Mouse (Mus musculus) layer of hippocampus, adult 18-20 months (tissue): ENCODE measurements at regions not wholly inside any gene's neighbourhood (a gene's known extent, or its start where the extent isn't known, plus 50 kb on each side); places are given as distances from the start of the nearest gene placed in this dataset.

Experiments used
- DNase-seq, 2 experiments: peaks; one replicate each; pipeline ENCODE4 v3.0.0; 2022; ENCODE audit warnings: low spot score in 2 of 2

DNA sequence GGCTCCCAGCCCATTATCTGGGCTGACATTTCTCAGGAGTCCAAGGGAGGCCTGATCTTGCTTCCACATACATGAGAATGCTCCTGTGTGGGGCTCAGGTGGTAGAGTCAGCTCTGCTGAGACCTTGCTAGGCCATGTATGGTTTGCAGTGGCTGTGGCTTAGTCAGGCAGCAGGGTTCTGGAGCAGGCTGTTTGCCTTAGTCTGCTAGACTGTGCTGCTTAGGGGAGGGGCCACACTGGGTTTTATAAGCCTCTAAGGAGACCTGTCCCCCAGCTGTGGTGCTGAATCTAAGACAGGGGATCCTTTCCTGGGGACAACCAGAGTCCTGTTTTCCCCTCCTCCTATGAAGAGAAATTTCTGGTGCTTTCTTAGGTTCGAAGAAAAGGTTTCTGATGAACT, 199.4 kb upstream of the Slc30a5 start:
- no peak for DNase-seq

GRCm38 (mm10) chr13:101026043-101026442, 192.8 kb upstream of the Slc30a5 start:
- no peak for DNase-seq

DNA sequence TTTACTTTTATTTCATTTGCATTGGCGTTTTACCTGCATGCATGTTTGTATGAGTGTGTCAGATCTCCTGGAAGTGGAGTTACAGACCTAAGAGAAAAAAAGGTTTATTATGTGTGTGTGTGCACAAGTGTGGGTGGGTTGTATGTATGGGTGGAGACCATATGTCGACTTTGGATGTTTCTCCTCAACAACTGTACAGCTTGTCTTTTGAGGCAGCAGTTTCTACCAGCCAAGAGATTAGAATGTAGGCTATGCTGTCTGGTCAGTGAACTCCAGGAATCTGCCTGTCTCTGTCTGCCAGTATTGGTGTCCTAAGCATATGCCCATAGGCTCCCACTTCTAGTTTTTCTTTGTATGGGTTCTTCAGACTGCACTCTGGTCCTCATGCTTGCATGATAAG, 192.3 kb upstream of the Slc30a5 start:
- peak in 1 of 2 experiments; percentile 11 for DNase-seq

- DNase-seq, result peak; percentile 22 to 66
Observed at GRCm38 (mm10) chr13:101024971-101025370, 191.7 kb upstream of the Slc30a5 start.

DNA sequence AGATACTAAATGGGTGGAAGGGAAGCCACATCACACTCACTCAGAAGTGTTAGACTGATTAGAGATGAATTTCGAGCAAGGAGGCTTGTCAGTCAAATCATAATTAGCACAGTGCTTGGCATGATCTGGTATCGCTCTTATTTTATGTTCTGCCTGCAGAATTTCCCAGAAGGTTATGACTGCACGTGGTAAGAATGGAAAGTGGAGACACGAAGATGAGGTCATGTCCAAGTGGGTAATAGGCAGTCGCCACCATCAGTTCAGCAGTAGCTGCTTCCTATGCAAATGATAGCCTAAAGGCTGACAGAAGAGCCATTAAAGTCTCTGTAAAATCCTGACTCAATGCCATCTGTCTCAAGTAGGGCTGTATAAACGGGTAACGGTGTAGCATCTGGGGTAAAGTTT, 186.0 kb upstream of the Slc30a5 start:
- DNase-seq, result peak in 1 of 2 experiments; percentile 32

DNA sequence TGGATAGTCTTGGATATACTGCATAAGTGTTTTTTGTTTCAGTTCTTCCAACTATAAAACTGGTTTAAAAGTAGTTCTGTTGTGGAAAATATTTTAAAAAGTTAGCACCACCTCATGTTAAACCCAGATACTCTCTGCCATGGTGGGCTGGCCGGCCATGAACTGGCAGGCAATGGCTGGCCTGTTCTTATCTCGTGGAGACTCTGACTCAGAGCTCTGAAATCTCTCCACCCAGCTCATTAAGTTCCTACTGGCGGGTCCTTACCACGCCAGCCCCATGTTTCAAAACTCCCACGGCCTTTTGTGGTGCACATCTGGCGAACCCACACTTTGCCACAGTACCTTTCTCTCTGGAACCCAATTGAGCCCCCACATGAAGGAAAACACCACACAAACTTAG, 183.8 kb upstream of the Slc30a5 start:
- no peak for DNase-seq

GRCm38 (mm10) chr13:101016181-101016580, 183.0 kb upstream of the Slc30a5 start:
- DNase-seq, result no peak

GRCm38 (mm10) chr13:101015435-101015834, 182.2 kb upstream of the Slc30a5 start:
- DNase-seq, result no peak

- no peak for DNase-seq
Observed at GRCm38 (mm10) chr13:101013604-101014003, 180.4 kb upstream of the Slc30a5 start.

DNA sequence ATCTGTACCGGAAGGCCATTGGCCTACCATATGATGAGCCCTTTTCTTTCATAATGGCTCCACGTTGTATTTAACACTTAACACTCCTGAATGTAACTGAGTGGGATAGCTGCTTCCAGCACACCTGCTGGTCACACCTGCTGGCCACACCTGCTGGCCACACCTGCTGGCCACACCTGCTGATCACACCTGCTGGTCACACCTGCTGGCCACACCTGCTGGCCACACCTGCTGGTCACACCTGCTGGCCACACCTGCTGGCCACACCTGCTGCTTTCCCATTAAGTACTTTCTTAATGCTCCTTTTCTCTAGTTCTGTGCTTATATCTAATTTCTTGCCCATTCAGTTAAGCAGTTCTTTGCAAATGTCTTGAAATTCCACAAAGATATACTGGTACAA, 157.4 kb upstream of the Slc30a5 start:
- DNase-seq, result no peak

DNA sequence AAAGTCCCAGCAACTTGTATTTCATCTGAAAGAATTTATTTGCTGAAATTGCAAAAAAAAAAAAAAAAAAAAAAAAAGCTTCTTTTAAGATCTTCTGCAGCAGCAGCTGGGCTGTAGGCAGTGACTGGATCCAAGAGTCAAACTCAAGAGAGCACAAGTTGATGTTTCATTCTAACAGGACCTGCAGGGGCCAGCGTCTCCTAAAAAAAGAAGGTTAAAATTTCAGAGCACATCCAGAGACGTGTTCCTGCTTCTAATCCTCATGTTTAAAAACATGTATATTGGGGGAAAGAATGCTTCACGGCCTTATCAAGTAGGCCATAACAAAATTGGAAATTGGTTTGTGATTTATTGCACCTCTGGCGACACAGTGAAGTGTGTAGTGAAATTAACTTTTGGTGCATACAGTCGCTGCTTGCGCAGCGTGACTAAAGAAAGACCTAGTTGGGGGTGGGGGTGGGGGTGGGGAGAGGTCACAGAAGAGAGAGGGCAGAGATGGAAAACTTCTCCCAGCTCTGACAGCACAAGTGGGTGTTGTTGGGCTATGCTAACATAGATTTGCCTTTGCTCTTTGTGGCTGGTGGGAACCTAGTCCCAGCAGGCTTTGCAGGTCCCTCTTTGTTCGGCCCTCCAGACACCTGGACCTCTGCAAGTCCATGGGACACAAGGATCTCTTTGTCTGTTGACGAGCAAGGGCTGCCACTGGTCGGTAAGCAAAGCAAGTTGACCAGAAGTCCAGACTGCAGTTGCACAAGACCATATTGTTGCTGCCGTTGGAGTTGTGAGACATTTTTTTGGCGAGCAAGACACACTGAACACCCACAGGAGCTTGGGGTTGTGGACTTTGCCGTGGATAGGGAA, 155.7 kb upstream of the Slc30a5 start:
- no peak for DNase-seq

GRCm38 (mm10) chr13:100988116-100988515, 154.9 kb upstream of the Slc30a5 start:
- DNase-seq, result no peak

GRCm38 (mm10) chr13:100975741-100976140, 142.5 kb upstream of the Slc30a5 start:
- DNase-seq, result no peak

DNA sequence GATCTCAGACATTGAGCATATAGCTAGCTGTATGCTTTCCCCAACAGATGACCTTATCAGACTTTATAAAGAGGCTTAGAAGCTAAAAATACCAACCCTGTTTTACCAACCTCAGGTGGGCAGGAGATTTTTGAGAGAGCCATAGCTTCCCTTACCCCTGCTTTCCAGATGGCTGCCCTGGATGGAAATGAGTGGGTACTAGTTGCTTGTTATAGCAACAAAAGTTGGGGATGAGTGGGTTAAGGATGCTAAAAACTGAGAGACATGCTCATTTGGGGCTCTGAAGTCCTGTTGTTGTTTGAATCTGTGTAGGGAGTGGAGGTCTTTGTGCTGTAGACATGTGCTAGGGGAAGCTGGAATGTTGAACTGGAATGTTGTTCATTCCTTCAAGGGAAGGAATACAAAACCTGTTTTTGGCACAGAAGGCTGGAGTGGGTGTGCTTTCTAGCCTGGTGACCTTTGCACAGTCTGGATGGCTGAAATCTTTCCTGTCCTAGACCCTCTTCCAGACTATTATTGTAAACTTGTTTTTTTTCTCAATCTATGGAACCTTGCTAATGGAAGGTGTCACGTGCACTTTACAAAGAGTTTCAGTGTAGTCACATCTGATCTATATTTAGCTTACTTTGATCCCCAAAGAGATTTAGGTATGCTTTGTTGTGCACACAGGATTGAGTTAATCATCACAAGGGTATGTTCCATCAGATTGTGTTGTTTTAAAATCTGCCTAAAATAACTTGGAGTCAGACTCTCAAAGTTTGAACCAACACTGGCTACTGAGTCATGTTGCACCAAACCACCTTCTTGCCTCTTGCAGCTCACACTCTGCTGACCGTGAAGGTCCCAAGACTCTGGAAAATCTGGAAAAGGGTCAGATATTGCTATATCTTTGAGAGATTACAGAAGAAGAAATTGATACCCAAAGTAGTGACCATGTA, 138.1 kb upstream of the Slc30a5 start:
- no peak for DNase-seq

DNA sequence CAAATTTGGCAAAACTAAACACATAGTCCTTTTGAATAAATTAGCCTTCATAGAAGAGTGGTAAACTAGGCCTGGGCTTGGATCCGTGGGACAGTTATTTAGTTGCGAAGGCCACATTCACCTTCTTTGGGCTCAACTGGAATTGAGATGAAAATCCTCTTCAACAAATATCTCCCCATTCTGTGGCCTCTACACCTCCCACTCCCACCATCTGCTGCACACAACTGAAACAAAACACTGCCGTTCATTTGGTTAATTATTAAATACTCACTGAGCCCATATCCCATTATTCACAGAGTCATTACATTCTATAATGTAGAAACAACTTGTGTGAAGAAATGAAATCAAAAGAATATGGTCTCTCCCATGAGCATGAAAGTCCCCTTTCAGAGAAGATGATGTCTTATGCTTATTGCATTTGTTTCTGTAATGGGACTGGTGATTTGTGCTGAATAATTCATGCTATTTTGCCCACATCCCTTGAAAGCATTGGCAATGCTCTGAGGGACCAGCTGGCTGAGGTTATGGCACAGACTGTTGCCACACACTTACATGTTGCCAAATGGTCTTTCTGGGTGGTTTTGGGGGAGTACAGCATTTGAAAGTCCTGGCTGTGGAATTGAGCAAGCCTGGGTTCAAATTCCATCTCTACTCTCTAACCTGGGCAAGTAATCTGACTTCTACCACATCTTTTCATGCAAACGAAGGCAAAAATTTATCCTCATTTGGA, 129.7 kb upstream of the Slc30a5 start:
- DNase-seq, result peak; percentile 70 to 87

DNA sequence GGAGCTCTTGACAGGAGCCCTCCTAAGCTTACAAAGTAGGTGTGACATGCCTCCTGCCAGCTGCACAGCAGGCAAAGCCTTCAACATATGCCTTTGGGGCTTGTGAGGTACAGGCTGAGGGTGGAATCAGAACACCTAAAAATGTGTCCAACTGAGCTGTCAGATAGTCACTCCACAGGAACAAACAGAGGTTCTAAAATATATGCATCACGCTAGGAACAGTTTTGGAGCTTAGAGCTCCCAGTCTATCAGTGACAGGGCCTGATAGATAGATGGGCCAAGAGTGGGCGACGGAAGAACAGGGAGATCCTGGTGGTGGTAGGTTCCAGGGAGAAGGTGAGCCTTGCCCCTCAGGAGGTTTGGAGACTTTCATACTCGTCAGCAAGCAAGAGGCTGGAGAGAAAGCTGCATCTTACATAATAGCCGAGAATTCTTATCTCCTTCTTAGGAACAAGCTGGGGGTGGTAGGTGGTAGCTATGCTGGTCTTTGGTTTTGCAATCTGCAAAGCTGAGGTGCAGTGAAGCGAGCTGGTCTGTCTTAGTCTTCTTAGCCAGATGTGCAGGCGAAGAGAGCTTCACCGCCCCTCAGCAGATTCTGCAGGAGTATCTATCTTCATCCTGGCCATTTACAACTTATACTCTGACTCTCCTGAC, 121.5 kb upstream of the Slc30a5 start:
- DNase-seq, result peak; percentile 24 to 35

- no peak for DNase-seq
Observed at GRCm38 (mm10) chr13:100954106-100954505, 120.9 kb upstream of the Slc30a5 start.

DNA sequence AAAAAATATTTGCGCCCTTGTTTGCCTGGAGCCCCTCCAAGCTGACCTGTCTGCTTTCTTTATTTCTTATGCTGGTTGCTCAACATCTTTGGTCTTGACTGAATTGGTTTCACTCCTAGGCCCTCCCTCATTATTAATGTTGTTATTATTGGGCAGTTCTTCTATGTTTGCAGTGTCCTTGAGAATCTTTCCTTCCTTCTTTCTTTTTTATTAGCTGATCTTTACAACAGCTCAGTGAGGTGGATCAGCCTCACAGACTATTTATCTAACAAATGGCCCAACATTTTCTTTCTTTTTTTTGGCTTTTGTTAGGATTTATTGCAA, 117.9 kb upstream of the Slc30a5 start:
- no peak for DNase-seq

DNA sequence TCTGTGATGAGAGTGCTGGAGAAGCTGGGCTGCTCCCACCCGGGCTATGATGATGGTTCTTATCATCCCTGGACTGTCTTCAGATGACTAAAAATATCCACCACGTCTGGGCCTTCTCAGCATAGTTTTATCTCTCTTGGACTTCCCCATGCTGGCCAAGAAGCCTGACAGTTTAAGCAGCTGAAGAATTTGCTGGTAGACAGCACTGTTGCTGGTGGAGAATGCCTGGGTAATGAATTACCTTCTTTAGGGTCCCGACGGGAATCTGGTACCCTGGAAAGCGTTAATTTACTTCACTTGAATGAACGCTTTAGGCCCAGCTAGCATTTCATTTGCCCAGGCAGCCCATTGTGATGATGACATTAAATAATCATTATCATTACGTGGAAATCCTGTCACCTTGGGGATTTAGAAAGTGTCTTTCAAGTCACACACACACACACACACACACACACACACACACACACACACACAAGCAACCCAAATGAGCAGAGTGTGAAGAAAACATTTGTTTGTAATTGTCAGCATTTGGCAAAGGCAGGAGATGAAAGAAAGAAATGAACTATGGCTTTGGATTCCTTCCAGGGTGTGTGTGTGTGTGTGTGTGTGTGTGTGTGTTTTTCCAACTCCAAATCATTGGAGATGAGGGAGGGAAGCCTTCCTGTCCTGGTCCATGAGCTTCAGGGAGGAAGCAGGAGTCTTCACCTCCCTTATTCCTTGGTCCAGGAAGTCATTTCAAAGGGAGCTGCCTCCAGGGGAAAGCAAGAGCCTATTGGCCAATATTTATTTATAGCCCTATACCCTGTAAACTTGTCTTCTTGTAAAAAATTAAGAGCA, 117.3 kb upstream of the Slc30a5 start:
- no peak for DNase-seq

- DNase-seq, result no peak
Observed at GRCm38 (mm10) chr13:100943206-100943848, 110.1 kb upstream of the Slc30a5 start.
